Mouse (Mus musculus): ENCODE results near the gene Senp1. TPM values are rescaled to one million over a fixed set of nuclear protein-coding genes. Genes with fewer than 3 reads are reported as not detected.

The Senp1 gene
- polyA plus RNA-seq, 1 experiment, result 14.7 TPM

GRCm38 (mm10) chr15:98042508-98042907 is 51.0 kb downstream of the Senp1 start:
- Histone ChIP-seq H3K27ac (ENCODE audit: insufficient read depth, low read length) (no peak overlapping the region), H3K4me3 (replicated peaks; ENCODE audit: insufficient read depth, low read depth, low read length) (no peak overlapping the region), H3K4me1 (ENCODE audit: control insufficient read depth, insufficient read depth, low read length) (no peaks in the 10 kb centered on the region), H3K27me3 (ENCODE audit: control insufficient read depth, insufficient read depth, low read length) (no peaks in the 10 kb centered on the region)
- DNase-seq, result no peak
- WGBS, result 91% methylated on average over 12 of the region's 12 CpGs
- TF ChIP-seq POLR2A (IDR thresholded peaks at IDR 0.05; ENCODE audit: borderline replicate concordance, insufficient read depth, low read length), result no peak
- no peak for TF ChIP-seq CTCF (IDR thresholded peaks at IDR 0.05; ENCODE audit: borderline replicate concordance, insufficient read depth, low read depth, low read length)

- Histone ChIP-seq H3K27ac (ENCODE audit: insufficient read depth, low read length) (no peak overlapping the region), H3K4me3 (replicated peaks; ENCODE audit: insufficient read depth, low read depth, low read length) (no peak overlapping the region), H3K27me3 (ENCODE audit: control insufficient read depth, insufficient read depth, low read length) (no peaks in the 10 kb centered on the region), H3K4me1 (ENCODE audit: control insufficient read depth, insufficient read depth, low read length) (no peaks in the 10 kb centered on the region)
- no peak for DNase-seq
- WGBS, result 92% methylated on average over 10 of the region's 10 CpGs
- TF ChIP-seq POLR2A (IDR thresholded peaks at IDR 0.05; ENCODE audit: borderline replicate concordance, insufficient read depth, low read length), result no peak
- TF ChIP-seq CTCF (IDR thresholded peaks at IDR 0.05; ENCODE audit: borderline replicate concordance, insufficient read depth, low read depth, low read length), result no peak
Observed at GRCm38 (mm10) chr15:98039682-98040081, 53.9 kb downstream of the Senp1 start.

GRCm38 (mm10) chr15:98036578-98036977 is 57.0 kb downstream of the Senp1 start:
- Histone ChIP-seq H3K27ac (ENCODE audit: insufficient read depth, low read length) (no peak overlapping the region), H3K4me1 (ENCODE audit: control insufficient read depth, insufficient read depth, low read length) (no peaks in the 10 kb centered on the region), H3K4me3 (replicated peaks; ENCODE audit: insufficient read depth, low read depth, low read length) (no peak overlapping the region), H3K27me3 (ENCODE audit: control insufficient read depth, insufficient read depth, low read length) (no peaks in the 10 kb centered on the region)
- no peak for DNase-seq
- TF ChIP-seq POLR2A (IDR thresholded peaks at IDR 0.05; ENCODE audit: borderline replicate concordance, insufficient read depth, low read length) (no peak), CTCF (IDR thresholded peaks at IDR 0.05; ENCODE audit: borderline replicate concordance, insufficient read depth, low read depth, low read length) (no peak)
- 94% methylated on average over 5 of the region's 5 CpGs for WGBS

- H3K4me3 ChIP-seq (replicated peaks; ENCODE audit: insufficient read depth, low read depth, low read length), result no peak overlapping the region
- WGBS, result 14% methylated on average over 3 of the region's 3 CpGs
- no peak for TF ChIP-seq POLR2A (IDR thresholded peaks at IDR 0.05; ENCODE audit: borderline replicate concordance, insufficient read depth, low read length)
- TF ChIP-seq CTCF (IDR thresholded peaks at IDR 0.05; ENCODE audit: borderline replicate concordance, insufficient read depth, low read depth, low read length), result no peak
Observed at GRCm38 (mm10) chr15:98035076-98035755, 58.3 kb downstream of the Senp1 start.

GRCm38 (mm10) chr15:98033233-98033748 is 60.3 kb downstream of the Senp1 start:
- 82% methylated on average over 9 of the region's 9 CpGs for WGBS
- DNase-seq, result no peak

More at GRCm38 (mm10) chr15:98035076-98035755, 58.3 kb downstream of the Senp1 start:
- no peaks in the 10 kb centered on the region for H3K4me1 ChIP-seq (ENCODE audit: control insufficient read depth, insufficient read depth, low read length)
- no peaks in the 10 kb centered on the region for H3K27me3 ChIP-seq (ENCODE audit: control insufficient read depth, insufficient read depth, low read length)
- no peak overlapping the region for H3K27ac ChIP-seq (ENCODE audit: insufficient read depth, low read length)
- DNase-seq, result no peak

GRCm38 (mm10) chr15:98029798-98030197 is 63.7 kb downstream of the Senp1 start:
- no peaks in the 10 kb centered on the region; the same call in 1 of the 2 replicates for H3K27me3 ChIP-seq (ENCODE audit: control insufficient read depth, insufficient read depth, low read length)
- 82% methylated on average over 6 of the region's 6 CpGs for WGBS
- TF ChIP-seq POLR2A (IDR thresholded peaks at IDR 0.05; ENCODE audit: borderline replicate concordance, insufficient read depth, low read length) (no peak), CTCF (IDR thresholded peaks at IDR 0.05; ENCODE audit: borderline replicate concordance, insufficient read depth, low read depth, low read length) (no peak)

More at GRCm38 (mm10) chr15:98033233-98033748, 60.3 kb downstream of the Senp1 start:
- Histone ChIP-seq H3K27ac (ENCODE audit: insufficient read depth, low read length) (no peak overlapping the region), H3K4me1 (ENCODE audit: control insufficient read depth, insufficient read depth, low read length) (no peaks in the 10 kb centered on the region), H3K27me3 (ENCODE audit: control insufficient read depth, insufficient read depth, low read length) (no peaks in the 10 kb centered on the region; the same call in 1 of the 2 replicates), H3K4me3 (replicated peaks; ENCODE audit: insufficient read depth, low read depth, low read length) (no peak overlapping the region)
- TF ChIP-seq POLR2A (IDR thresholded peaks at IDR 0.05; ENCODE audit: borderline replicate concordance, insufficient read depth, low read length), result no peak
- TF ChIP-seq CTCF (IDR thresholded peaks at IDR 0.05; ENCODE audit: borderline replicate concordance, insufficient read depth, low read depth, low read length), result no peak

GRCm38 (mm10) chr15:98026967-98027904 is 66.3 kb downstream of the Senp1 start:
- no peaks in the 10 kb centered on the region; the same call in 1 of the 2 replicates for H3K27me3 ChIP-seq (ENCODE audit: control insufficient read depth, insufficient read depth, low read length)
- 40% methylated on average over 12 of the region's 12 CpGs for WGBS
- DNase-seq, result no peak
- H3K27ac ChIP-seq (ENCODE audit: insufficient read depth, low read length), result no peak overlapping the region
- H3K4me1 ChIP-seq (ENCODE audit: control insufficient read depth, insufficient read depth, low read length), result no peaks in the 10 kb centered on the region
- TF ChIP-seq CTCF (IDR thresholded peaks at IDR 0.05; ENCODE audit: borderline replicate concordance, insufficient read depth, low read depth, low read length) (no peak), POLR2A (IDR thresholded peaks at IDR 0.05; ENCODE audit: borderline replicate concordance, insufficient read depth, low read length) (no peak)
- H3K4me3 ChIP-seq (replicated peaks; ENCODE audit: insufficient read depth, low read depth, low read length), result no peak overlapping the region

More at GRCm38 (mm10) chr15:98029798-98030197, 63.7 kb downstream of the Senp1 start:
- Histone ChIP-seq H3K4me1 (ENCODE audit: control insufficient read depth, insufficient read depth, low read length) (no peaks in the 10 kb centered on the region), H3K27ac (ENCODE audit: insufficient read depth, low read length) (no peak overlapping the region), H3K4me3 (replicated peaks; ENCODE audit: insufficient read depth, low read depth, low read length) (no peak overlapping the region)
- no peak for DNase-seq
